10 mouse cellular contexts compared by ENCODE assay signal in the genomic region with DNA sequence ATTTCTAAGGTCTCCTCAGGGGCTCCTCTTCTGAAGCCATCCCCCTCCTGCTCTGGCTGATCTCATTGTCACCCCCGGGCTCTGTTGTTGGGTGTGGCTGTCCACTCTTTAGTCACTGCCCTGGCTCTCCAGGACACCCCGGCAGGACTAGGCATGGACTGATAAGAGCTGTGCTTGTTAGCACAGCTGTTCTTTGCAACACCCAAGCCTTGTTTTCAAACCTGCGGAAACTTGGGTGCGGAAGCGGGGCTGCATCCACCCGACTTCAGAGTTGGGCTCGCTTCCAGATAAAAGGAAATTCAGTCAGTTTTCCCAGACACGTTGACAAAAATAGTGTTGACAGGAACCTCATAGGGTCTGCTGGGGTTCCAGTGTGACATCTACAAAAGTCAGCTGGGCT. TPM values are rescaled to one million over a fixed set of nuclear protein-coding genes. Genes with fewer than 3 reads are reported as not detected.
DNase-seq lines count a peak whose midpoint lies in the region; ATAC-seq lines count a peak whose summit lies in the region.
"Had no signal": no experiment of that assay in that cellular context is flagged by ENCODE, and none has a peak within 500 bp of the region (broad histone marks: within the 10 kb centered on the region; RNA-seq: fewer than 3 reads in every experiment).

No protein-coding gene starts in this region.

- H3K9me3 ChIP-seq in kidney, embryonic 15.5 days (replicated peaks): no peaks in the 10 kb centered on the region
- no peaks in the 10 kb centered on the region for H3K9me3 ChIP-seq in heart, embryonic 14.5 days (ENCODE audit: control insufficient read depth, low read length)
- no peaks in the 10 kb centered on the region for H3K9me3 ChIP-seq in liver, embryonic 11.5 days (ENCODE audit: control insufficient read depth, low read length)
- no peaks in the 10 kb centered on the region for H3K9me3 ChIP-seq in stomach, embryonic 16.5 days (replicated peaks; ENCODE audit: control insufficient read depth, low read length)
- no peaks in the 10 kb centered on the region for H3K9me3 ChIP-seq in forebrain, embryonic 14.5 days (replicated peaks; ENCODE audit: control insufficient read depth, low read length)

- ATAC-seq in kidney, embryonic 15.5 days (replicated peaks; ENCODE audit: low FRiP score): no peak
- ATAC-seq in heart, embryonic 14.5 days (ENCODE audit: insufficient number of reproducible peaks, insufficient read depth, low FRiP score, low read depth): peak; percentile 32; the same call in 1 of the 2 replicates
- 0 out of 2 replicates have a peak, but pooled peaks have one; percentile 16 for ATAC-seq in liver, embryonic 11.5 days (replicated peaks; ENCODE audit: low FRiP score)
- ATAC-seq in stomach, embryonic 16.5 days (ENCODE audit: insufficient read depth, low FRiP score): peak; percentile 63; the same call in 1 of the 2 replicates
- ATAC-seq in forebrain, embryonic 14.5 days: no peak

- no peak overlapping the region for H3K9ac ChIP-seq in kidney, embryonic 15.5 days
- peak overlapping the region; percentile 21; the same call in 1 of the 2 replicates for H3K9ac ChIP-seq in heart, embryonic 14.5 days (ENCODE audit: low read length)
- H3K9ac ChIP-seq in liver, embryonic 11.5 days (ENCODE audit: low read depth, low read length): peak overlapping the region; percentile 1; the same call in 1 of the 2 replicates
- H3K9ac ChIP-seq in stomach, embryonic 16.5 days (ENCODE audit: low read length): no peak overlapping the region
- no peak overlapping the region for H3K9ac ChIP-seq in forebrain, embryonic 14.5 days (ENCODE audit: low read length)
- H3K9ac ChIP-seq: hindbrain, embryonic 14.5 days had no signal

- H3K27ac ChIP-seq in kidney, embryonic 15.5 days: no peak overlapping the region
- peak overlapping the region; percentile 21 to 59; a peak in 3 of 4 replicates for H3K27ac ChIP-seq in heart, embryonic 14.5 days (replicated peaks in 1 of 2; ENCODE audit: control insufficient read depth in 1 of 2, insufficient read depth in 1 of 2, low read depth in 2 of 2, low read length in 2 of 2)
- H3K27ac ChIP-seq in liver, embryonic 11.5 days (ENCODE audit: low read depth, low read length): peak overlapping the region; percentile 26; the same call in 1 of the 2 replicates
- no peak overlapping the region for H3K27ac ChIP-seq in stomach, embryonic 16.5 days (ENCODE audit: low read length)
- H3K27ac ChIP-seq in forebrain, embryonic 14.5 days (ENCODE audit: low read depth, low read length): no peak overlapping the region
- H3K27ac ChIP-seq: hindbrain, embryonic 14.5 days had no signal

- H3K36me3 ChIP-seq in kidney, embryonic 15.5 days: no peaks in the 10 kb centered on the region
- H3K36me3 ChIP-seq in heart, embryonic 14.5 days (ENCODE audit: control insufficient read depth, insufficient read depth, low read length): no peaks in the 10 kb centered on the region
- no peaks in the 10 kb centered on the region for H3K36me3 ChIP-seq in liver, embryonic 11.5 days (ENCODE audit: control insufficient read depth, insufficient read depth, low read length)
- H3K36me3 ChIP-seq in stomach, embryonic 16.5 days (ENCODE audit: control insufficient read depth, insufficient read depth, low read length): no peaks in the 10 kb centered on the region
- H3K36me3 ChIP-seq in forebrain, embryonic 14.5 days (ENCODE audit: control insufficient read depth, insufficient read depth, low read length): no peaks in the 10 kb centered on the region

- peak; percentile 62 for DNase-seq in kidney, adult 9 months
- DNase-seq in liver, embryonic 11.5 days (ENCODE audit: low spot score): no peak
- no peak for DNase-seq in spleen, postnatal 36 days (ENCODE audit: low spot score in 2 of 2)
- no peak for DNase-seq in B cell, adult 2 months
- no peak for DNase-seq in forebrain, embryonic 14.5 days (ENCODE audit: low spot score)
- DNase-seq: midbrain, embryonic 14.5 days had no signal

- H3K4me2 ChIP-seq in kidney, embryonic 15.5 days: no peak overlapping the region
- H3K4me2 ChIP-seq in heart, embryonic 14.5 days (ENCODE audit: low read length): peak overlapping the region; percentile 37
- peak overlapping the region; percentile 36 for H3K4me2 ChIP-seq in liver, embryonic 11.5 days
- no peak overlapping the region for H3K4me2 ChIP-seq in stomach, embryonic 16.5 days (ENCODE audit: low read depth, low read length)
- H3K4me2 ChIP-seq in forebrain, embryonic 14.5 days (ENCODE audit: low read length): no peak overlapping the region
- H3K4me2 ChIP-seq: hindbrain, embryonic 14.5 days had no signal

- WGBS in kidney, embryonic 15.5 days: 66% methylated on average over 8 of the region's 8 CpGs
- WGBS in heart, embryonic 14.5 days: under 1% methylated on average over 8 of the region's 8 CpGs
- WGBS in liver, embryonic 11.5 days: 34% methylated on average over 8 of the region's 8 CpGs
- 38% methylated on average over 8 of the region's 8 CpGs for WGBS in stomach, embryonic 16.5 days
- WGBS in forebrain, embryonic 14.5 days: 86% methylated on average over 8 of the region's 8 CpGs

- peaks cover 15% of the 10 kb centered on the region for H3K4me1 ChIP-seq in kidney, embryonic 15.5 days
- H3K4me1 ChIP-seq in heart, embryonic 14.5 days (ENCODE audit: control insufficient read depth in 2 of 2, insufficient read depth in 2 of 2, low read length in 2 of 2): peaks cover 32 to 38% of the 10 kb centered on the region in 2 experiments
- H3K4me1 ChIP-seq in liver, embryonic 11.5 days (replicated peaks; ENCODE audit: control insufficient read depth, insufficient read depth, low read length): peaks cover 50% of the 10 kb centered on the region
- H3K4me1 ChIP-seq in stomach, embryonic 16.5 days (ENCODE audit: control insufficient read depth, insufficient read depth, low read length): no peaks in the 10 kb centered on the region; the same call in 1 of the 2 replicates
- no peaks in the 10 kb centered on the region for H3K4me1 ChIP-seq in forebrain, embryonic 14.5 days (ENCODE audit: control insufficient read depth, insufficient read depth, low read length)

- no peak overlapping the region for H3K4me3 ChIP-seq in kidney, embryonic 15.5 days (replicated peaks)
- H3K4me3 ChIP-seq in heart, embryonic 14.5 days (ENCODE audit: control insufficient read depth in 1 of 2, insufficient read depth in 1 of 2, low read depth in 1 of 2, low read length in 2 of 2): no peak overlapping the region
- no peak overlapping the region for H3K4me3 ChIP-seq in liver, embryonic 11.5 days (ENCODE audit: low read depth, low read length)
- H3K4me3 ChIP-seq in stomach, embryonic 16.5 days (replicated peaks; ENCODE audit: low read length): no peak overlapping the region
- H3K4me3 ChIP-seq in forebrain, embryonic 14.5 days (ENCODE audit: low read depth, low read length): no peak overlapping the region

- H3K27me3 ChIP-seq in kidney, embryonic 15.5 days: no peaks in the 10 kb centered on the region
- no peaks in the 10 kb centered on the region for H3K27me3 ChIP-seq in heart, embryonic 14.5 days (ENCODE audit: control insufficient read depth, insufficient read depth, low read length)
- no peaks in the 10 kb centered on the region for H3K27me3 ChIP-seq in liver, embryonic 11.5 days (replicated peaks; ENCODE audit: control insufficient read depth, insufficient read depth, low read length)
- no peaks in the 10 kb centered on the region for H3K27me3 ChIP-seq in stomach, embryonic 16.5 days (ENCODE audit: control insufficient read depth, insufficient read depth, low read length)
- no peaks in the 10 kb centered on the region for H3K27me3 ChIP-seq in forebrain, embryonic 14.5 days (replicated peaks; ENCODE audit: control insufficient read depth, insufficient read depth, low read length)

RNA-seq across cellular contexts. Expression of gene Podxl, which starts 53.6 kb away (rescaled TPM):
- polyA plus RNA-seq in kidney, embryonic 15.5 days (2015; fragmentation: Nextera tagmentation; extraction: Ambion mirVana): 62.1 and 65.3 TPM in 2 replicates
- polyA plus RNA-seq in heart, embryonic 14.5 days (2014; fragmentation: Nextera tagmentation; extraction: Ambion mirVana): 14.6 and 16.3 TPM in 2 replicates
- polyA plus RNA-seq in liver, embryonic 11.5 days (2014; fragmentation: Nextera tagmentation; extraction: Ambion mirVana): 27.8 and 29.1 TPM in 2 replicates
- 17.0 and 18.5 TPM in 2 replicates for polyA plus RNA-seq in stomach, embryonic 16.5 days (2015; fragmentation: Nextera tagmentation; extraction: Ambion mirVana)
- 9.3 and 10.7 TPM in 2 replicates for polyA plus RNA-seq in forebrain, embryonic 14.5 days (2014; fragmentation: Nextera tagmentation; extraction: Ambion mirVana)

Comparison
In these comparisons a context has a peak if more than half of its experiments do, and no peak if none do; other contexts are left out.
1. ATAC-seq: peak in heart, embryonic 14.5 days (single experiment), liver, embryonic 11.5 days (single experiment) and stomach, embryonic 16.5 days (single experiment); none in kidney, embryonic 15.5 days (single experiment) and forebrain, embryonic 14.5 days (single experiment).
2. H3K27ac ChIP-seq: peak in heart, embryonic 14.5 days (2 of 2) and liver, embryonic 11.5 days (single experiment); none in kidney, embryonic 15.5 days (single experiment), stomach, embryonic 16.5 days (single experiment) and forebrain, embryonic 14.5 days (single experiment).
3. H3K4me2 ChIP-seq: peak in heart, embryonic 14.5 days (single experiment) and liver, embryonic 11.5 days (single experiment); none in kidney, embryonic 15.5 days (single experiment), stomach, embryonic 16.5 days (single experiment) and forebrain, embryonic 14.5 days (single experiment).
4. H3K9ac ChIP-seq: peak in heart, embryonic 14.5 days (single experiment) and liver, embryonic 11.5 days (single experiment); none in kidney, embryonic 15.5 days (single experiment), stomach, embryonic 16.5 days (single experiment) and forebrain, embryonic 14.5 days (single experiment).